Mouse (Mus musculus): ENCODE data around the gene Mad1l1. TPM values are rescaled to one million over a fixed set of nuclear protein-coding genes. Genes with fewer than 3 reads are reported as not detected.

The Mad1l1 gene
- polyA plus RNA-seq, 1 experiment from 2014 or later, result 20.5 TPM

- peaks cover 0 to 2% of the 10 kb centered on the region in 2 experiments; a peak in 1 of 4 replicates for H3K4me1 ChIP-seq (ENCODE audit: control insufficient read depth in 2 of 2, insufficient read depth in 2 of 2, low read length in 2 of 2)
- H3K9ac ChIP-seq (ENCODE audit: low read length), result no peak overlapping the region
- no peak for ATAC-seq (ENCODE audit: insufficient number of reproducible peaks, insufficient read depth, low FRiP score, low read depth)
- H3K9me3 ChIP-seq (ENCODE audit: control insufficient read depth, low read length), result peaks cover 3% of the 10 kb centered on the region; the same call in 1 of the 2 replicates
- no peak overlapping the region for H3K4me3 ChIP-seq (ENCODE audit: control insufficient read depth in 1 of 2, insufficient read depth in 1 of 2, low read depth in 1 of 2, low read length in 2 of 2)
- H3K27ac ChIP-seq (replicated peaks in 1 of 2; ENCODE audit: control insufficient read depth in 1 of 2, insufficient read depth in 1 of 2, low read depth in 2 of 2, low read length in 2 of 2), result no peak overlapping the region
- H3K36me3 ChIP-seq (ENCODE audit: control insufficient read depth, insufficient read depth, low read length), result peaks cover 62% of the 10 kb centered on the region
- no peak overlapping the region for H3K4me2 ChIP-seq (ENCODE audit: low read length)
- H3K27me3 ChIP-seq (ENCODE audit: control insufficient read depth, insufficient read depth, low read length), result no peaks in the 10 kb centered on the region
- WGBS, result 78% methylated on average over 4 of the region's 4 CpGs
These were observed 21.5 kb upstream of the Mad1l1 start for GRCm38 (mm10) chr5:140342880-140343279.

- no peaks in the 10 kb centered on the region for H3K27me3 ChIP-seq (ENCODE audit: control insufficient read depth, insufficient read depth, low read length)
- no peak for ATAC-seq (ENCODE audit: insufficient number of reproducible peaks, insufficient read depth, low FRiP score, low read depth)
- H3K4me3 ChIP-seq (ENCODE audit: control insufficient read depth in 1 of 2, insufficient read depth in 1 of 2, low read depth in 1 of 2, low read length in 2 of 2), result no peak overlapping the region
- H3K9ac ChIP-seq (ENCODE audit: low read length), result no peak overlapping the region
- H3K4me1 ChIP-seq (ENCODE audit: control insufficient read depth in 2 of 2, insufficient read depth in 2 of 2, low read length in 2 of 2), result no peaks in the 10 kb centered on the region
- H3K9me3 ChIP-seq (ENCODE audit: control insufficient read depth, low read length), result peaks cover 3% of the 10 kb centered on the region; the same call in 1 of the 2 replicates
- H3K4me2 ChIP-seq (ENCODE audit: low read length), result no peak overlapping the region
- H3K27ac ChIP-seq (replicated peaks in 1 of 2; ENCODE audit: control insufficient read depth in 1 of 2, insufficient read depth in 1 of 2, low read depth in 2 of 2, low read length in 2 of 2), result no peak overlapping the region
- peaks cover 48% of the 10 kb centered on the region for H3K36me3 ChIP-seq (ENCODE audit: control insufficient read depth, insufficient read depth, low read length)
- WGBS, result 78% methylated on average over 3 of the region's 3 CpGs
These were observed 18.5 kb upstream of the Mad1l1 start for GRCm38 (mm10) chr5:140339836-140340235.

GRCm38 (mm10) chr5:140338779-140339178, 17.4 kb upstream of the Mad1l1 start:
- H3K4me2 ChIP-seq (ENCODE audit: low read length), result no peak overlapping the region
- peaks cover 3% of the 10 kb centered on the region; the same call in 1 of the 2 replicates for H3K9me3 ChIP-seq (ENCODE audit: control insufficient read depth, low read length)
- H3K4me1 ChIP-seq (ENCODE audit: control insufficient read depth in 2 of 2, insufficient read depth in 2 of 2, low read length in 2 of 2), result no peaks in the 10 kb centered on the region
- ATAC-seq (ENCODE audit: insufficient number of reproducible peaks, insufficient read depth, low FRiP score, low read depth), result no peak
- no peak overlapping the region for H3K27ac ChIP-seq (replicated peaks in 1 of 2; ENCODE audit: control insufficient read depth in 1 of 2, insufficient read depth in 1 of 2, low read depth in 2 of 2, low read length in 2 of 2)
- H3K4me3 ChIP-seq (ENCODE audit: control insufficient read depth in 1 of 2, insufficient read depth in 1 of 2, low read depth in 1 of 2, low read length in 2 of 2), result no peak overlapping the region
- H3K9ac ChIP-seq (ENCODE audit: low read length), result no peak overlapping the region
- WGBS, result 96% methylated on average over 4 of the region's 4 CpGs
- peaks cover 37% of the 10 kb centered on the region for H3K36me3 ChIP-seq (ENCODE audit: control insufficient read depth, insufficient read depth, low read length)
- no peaks in the 10 kb centered on the region for H3K27me3 ChIP-seq (ENCODE audit: control insufficient read depth, insufficient read depth, low read length)

GRCm38 (mm10) chr5:140336680-140337079, 15.3 kb upstream of the Mad1l1 start:
- no peak overlapping the region for H3K27ac ChIP-seq (replicated peaks in 1 of 2; ENCODE audit: control insufficient read depth in 1 of 2, insufficient read depth in 1 of 2, low read depth in 2 of 2, low read length in 2 of 2)
- H3K9ac ChIP-seq (ENCODE audit: low read length), result no peak overlapping the region
- 90% methylated on average over 1 of the region's 1 CpGs for WGBS
- peaks cover 0 to 3% of the 10 kb centered on the region in 2 experiments; a peak in 1 of 4 replicates for H3K4me1 ChIP-seq (ENCODE audit: control insufficient read depth in 2 of 2, insufficient read depth in 2 of 2, low read length in 2 of 2)
- no peak overlapping the region for H3K4me2 ChIP-seq (ENCODE audit: low read length)
- no peak overlapping the region for H3K4me3 ChIP-seq (ENCODE audit: control insufficient read depth in 1 of 2, insufficient read depth in 1 of 2, low read depth in 1 of 2, low read length in 2 of 2)
- no peak for ATAC-seq (ENCODE audit: insufficient number of reproducible peaks, insufficient read depth, low FRiP score, low read depth)
- peaks cover 3% of the 10 kb centered on the region; the same call in 1 of the 2 replicates for H3K9me3 ChIP-seq (ENCODE audit: control insufficient read depth, low read length)
- H3K36me3 ChIP-seq (ENCODE audit: control insufficient read depth, insufficient read depth, low read length), result peaks cover 34% of the 10 kb centered on the region
- no peaks in the 10 kb centered on the region for H3K27me3 ChIP-seq (ENCODE audit: control insufficient read depth, insufficient read depth, low read length)

- no peak for ATAC-seq (ENCODE audit: insufficient number of reproducible peaks, insufficient read depth, low FRiP score, low read depth)
- Histone ChIP-seq H3K36me3 (ENCODE audit: control insufficient read depth, insufficient read depth, low read length) (peaks cover 27% of the 10 kb centered on the region), H3K4me3 (ENCODE audit: control insufficient read depth in 1 of 2, insufficient read depth in 1 of 2, low read depth in 1 of 2, low read length in 2 of 2) (no peak overlapping the region), H3K27ac (replicated peaks in 1 of 2; ENCODE audit: control insufficient read depth in 1 of 2, insufficient read depth in 1 of 2, low read depth in 2 of 2, low read length in 2 of 2) (no peak overlapping the region), H3K9ac (ENCODE audit: low read length) (no peak overlapping the region), H3K4me2 (ENCODE audit: low read length) (no peak overlapping the region), H3K9me3 (ENCODE audit: control insufficient read depth, low read length) (peaks cover under 1% of the 10 kb centered on the region; the same call in 1 of the 2 replicates), H3K27me3 (ENCODE audit: control insufficient read depth, insufficient read depth, low read length) (no peaks in the 10 kb centered on the region), H3K4me1 (ENCODE audit: control insufficient read depth in 2 of 2, insufficient read depth in 2 of 2, low read length in 2 of 2) (peaks cover 8 to 10% of the 10 kb centered on the region in 2 experiments)
- WGBS, result 40% methylated on average over 2 of the region's 2 CpGs
These were observed 12.3 kb upstream of the Mad1l1 start for GRCm38 (mm10) chr5:140333631-140334030.

- Histone ChIP-seq H3K36me3 (ENCODE audit: control insufficient read depth, insufficient read depth, low read length) (peaks cover 27% of the 10 kb centered on the region), H3K27ac (replicated peaks in 1 of 2; ENCODE audit: control insufficient read depth in 1 of 2, insufficient read depth in 1 of 2, low read depth in 2 of 2, low read length in 2 of 2) (no peak overlapping the region), H3K9ac (ENCODE audit: low read length) (no peak overlapping the region), H3K9me3 (ENCODE audit: control insufficient read depth, low read length) (no peaks in the 10 kb centered on the region), H3K4me2 (ENCODE audit: low read length) (peak overlapping the region; percentile 97), H3K27me3 (ENCODE audit: control insufficient read depth, insufficient read depth, low read length) (no peaks in the 10 kb centered on the region), H3K4me3 (ENCODE audit: control insufficient read depth in 1 of 2, insufficient read depth in 1 of 2, low read depth in 1 of 2, low read length in 2 of 2) (peak overlapping the region in 1 of 2 experiments; percentile 80; a peak in 2 of 4 replicates), H3K4me1 (ENCODE audit: control insufficient read depth in 2 of 2, insufficient read depth in 2 of 2, low read length in 2 of 2) (peaks cover 8 to 10% of the 10 kb centered on the region in 2 experiments)
- ATAC-seq (ENCODE audit: insufficient number of reproducible peaks, insufficient read depth, low FRiP score, low read depth), result no peak
- 58% methylated on average over 4 of the region's 4 CpGs for WGBS
These were observed 11.2 kb upstream of the Mad1l1 start for GRCm38 (mm10) chr5:140332519-140332918.

- peak; percentile 62 for ATAC-seq (ENCODE audit: insufficient number of reproducible peaks, insufficient read depth, low FRiP score, low read depth)
- peak within 1 kb of the TSS; percentile 97 for H3K4me2 ChIP-seq (ENCODE audit: low read length)
- H3K4me3 ChIP-seq (ENCODE audit: control insufficient read depth in 1 of 2, insufficient read depth in 1 of 2, low read depth in 1 of 2, low read length in 2 of 2), result peak within 1 kb of the TSS; percentile 80 to 82
- H3K9me3 ChIP-seq (ENCODE audit: control insufficient read depth, low read length), result no peaks in the 10 kb centered on the region
- 1% methylated on average over 39 of the region's 39 CpGs for WGBS
- H3K27me3 ChIP-seq (ENCODE audit: control insufficient read depth, insufficient read depth, low read length), result no peaks in the 10 kb centered on the region
- peaks cover 30% of the 10 kb centered on the region for H3K36me3 ChIP-seq (ENCODE audit: control insufficient read depth, insufficient read depth, low read length)
- H3K9ac ChIP-seq (ENCODE audit: low read length), result peak within 1 kb of the TSS; percentile 90
- H3K27ac ChIP-seq (replicated peaks in 1 of 2; ENCODE audit: control insufficient read depth in 1 of 2, insufficient read depth in 1 of 2, low read depth in 2 of 2, low read length in 2 of 2), result peak within 1 kb of the TSS; percentile 85 to 86
- peaks cover 8 to 10% of the 10 kb centered on the region in 2 experiments for H3K4me1 ChIP-seq (ENCODE audit: control insufficient read depth in 2 of 2, insufficient read depth in 2 of 2, low read length in 2 of 2)
These were observed 10.5 kb upstream of the Mad1l1 start, which contains the start of gene Mrm2 for GRCm38 (mm10) chr5:140331615-140332512. Gene Mrm2 (minus strand): TSS chr5:140331898.
